Mouse (Mus musculus): Measurements from ENCODE around the gene Dyrk1b. TPM values are rescaled to one million over a fixed set of nuclear protein-coding genes. Genes with fewer than 3 reads are reported as not detected.

Gene Dyrk1b
- total and polyA plus RNA-seq, 3 experiments = 0.26 to 0.51 (median 0.47) TPM

DNA sequence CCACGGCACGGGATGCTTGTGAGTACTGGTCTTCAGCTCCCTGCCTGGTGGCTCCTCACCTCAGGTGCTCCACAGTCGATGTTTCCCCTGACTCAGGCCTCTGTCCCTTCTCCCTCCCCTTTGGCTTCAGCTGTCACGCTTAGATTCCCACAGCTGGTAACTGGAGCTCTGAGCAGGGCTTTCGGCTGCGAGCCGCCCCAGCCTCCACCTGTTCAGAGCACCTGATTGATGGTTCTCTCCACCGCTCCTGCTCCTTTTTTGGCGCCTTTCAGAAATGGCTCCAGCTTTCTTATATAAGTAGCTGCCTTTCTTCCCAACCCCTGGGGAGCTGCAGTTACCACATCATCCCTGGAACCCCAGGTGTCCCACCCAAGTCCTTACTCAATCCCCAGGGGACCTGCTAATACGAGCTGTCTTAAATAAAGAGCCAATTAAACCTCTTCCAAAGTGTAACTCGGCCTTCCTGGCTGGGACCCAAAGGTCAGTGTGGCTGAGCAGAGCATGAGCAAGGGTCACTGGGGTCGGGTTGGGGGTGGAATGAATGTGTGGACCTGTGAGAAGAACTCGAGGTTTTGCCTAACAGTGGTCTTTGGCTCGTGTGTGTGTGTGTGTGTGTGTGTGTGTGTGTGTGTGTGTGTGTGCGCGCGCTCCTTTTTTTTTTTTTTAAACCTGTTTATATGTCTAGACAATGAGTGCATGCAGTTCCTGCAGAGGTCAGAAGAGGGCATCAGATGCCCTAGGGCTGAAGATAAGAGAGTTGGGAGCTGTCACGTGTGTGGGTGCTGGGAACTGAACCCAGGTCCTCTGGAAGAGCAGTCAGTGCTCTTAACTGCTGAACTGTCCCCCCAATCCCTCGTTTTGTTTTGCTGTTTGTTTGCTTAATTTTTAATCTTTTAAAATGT lies 24.2 kb downstream of the Dyrk1b start:
- no peak overlapping the region for H3K4me3 ChIP-seq (replicated peaks in 1 of 3; ENCODE audit: low read depth in 2 of 3, low read length in 2 of 3, poor library complexity in 1 of 3)
- peaks cover 6% of the 10 kb centered on the region for H3K9me3 ChIP-seq (replicated peaks; ENCODE audit: low read length)
- H3K4me2 ChIP-seq (ENCODE audit: insufficient read depth, low read depth, poor library complexity, severe bottlenecking) = no peak overlapping the region
- no peaks in the 10 kb centered on the region for H3K79me2 ChIP-seq (replicated peaks; ENCODE audit: control insufficient read depth, extremely low read depth, insufficient read depth, poor library complexity, severe bottlenecking)
- peaks cover 2 to 11% of the 10 kb centered on the region in 2 experiments for H3K36me3 ChIP-seq (replicated peaks in 1 of 2; ENCODE audit: control insufficient read depth in 1 of 2, insufficient read depth in 1 of 2, low read length in 1 of 2)
- no peak for DNase-seq (ENCODE audit: extremely low read depth)
- dilution Hi-C loops (cut with MboI; ENCODE audit: extremely low pct_ligation_motif_present, extremely low pct_unique_long_range_greater_than_20kb, low sequenced_read_pairs) = no loop called here
- TF ChIP-seq MEF2A (IDR thresholded peaks at IDR 0.05; ENCODE audit: borderline replicate concordance, low read depth, low read length) = no peak
- in situ Hi-C loops (cut with MboI; ENCODE audit: low pct_ligation_motif_present, low pct_unique_long_range_greater_than_20kb, low sequenced_read_pairs) = no loop called here
- H3K27me3 ChIP-seq (replicated peaks) = no peaks in the 10 kb centered on the region
- H3K9ac ChIP-seq (ENCODE audit: insufficient read depth, low read depth) = no peak overlapping the region
- H3K27ac ChIP-seq (ENCODE audit: insufficient read depth, low read depth) = no peak overlapping the region
- H3K4me1 ChIP-seq (ENCODE audit: control insufficient read depth in 1 of 2, insufficient read depth in 2 of 2) = no peaks in the 10 kb centered on the region; a peak in 1 of 4 replicates

DNA sequence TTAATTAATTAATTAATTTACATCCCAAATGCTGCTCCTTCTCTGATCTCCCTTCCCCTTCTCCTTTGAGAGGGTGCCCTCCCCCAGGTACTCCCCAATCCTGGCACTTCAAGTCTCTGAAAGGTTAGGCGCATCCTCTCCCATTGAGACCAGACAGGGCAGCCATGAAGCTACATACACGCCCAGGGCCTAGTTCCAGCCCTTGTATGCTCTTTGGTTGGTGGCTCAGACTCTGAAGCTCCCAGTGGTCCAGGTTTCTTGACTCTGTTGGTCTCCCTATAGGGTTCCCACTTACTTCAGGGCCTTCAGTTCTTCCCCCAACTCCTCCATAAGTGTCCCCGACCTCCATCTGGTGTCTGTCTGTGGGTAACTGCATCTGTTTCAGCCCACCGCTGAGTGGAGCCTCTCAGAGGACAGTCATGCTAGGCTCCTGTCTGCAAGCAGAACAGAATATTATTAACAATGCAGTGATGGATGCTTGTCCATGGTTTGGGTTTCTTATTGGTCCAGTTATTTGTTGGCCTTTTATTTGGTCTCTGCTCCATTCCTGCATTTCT lies 26.9 kb downstream of the Dyrk1b start:
- H3K9ac ChIP-seq (ENCODE audit: insufficient read depth, low read depth) = no peak overlapping the region
- H3K4me1 ChIP-seq (ENCODE audit: control insufficient read depth in 1 of 2, insufficient read depth in 2 of 2) = no peaks in the 10 kb centered on the region; a peak in 1 of 4 replicates
- no peak overlapping the region for H3K4me3 ChIP-seq (replicated peaks in 1 of 3; ENCODE audit: low read depth in 2 of 3, low read length in 2 of 3, poor library complexity in 1 of 3)
- H3K9me3 ChIP-seq (replicated peaks; ENCODE audit: low read length) = peaks cover 6% of the 10 kb centered on the region
- dilution Hi-C loops (cut with MboI; ENCODE audit: extremely low pct_ligation_motif_present, extremely low pct_unique_long_range_greater_than_20kb, low sequenced_read_pairs) (no loop called here), in situ Hi-C loops (cut with MboI; ENCODE audit: low pct_ligation_motif_present, low pct_unique_long_range_greater_than_20kb, low sequenced_read_pairs) (no loop called here)
- no peaks in the 10 kb centered on the region for H3K79me2 ChIP-seq (replicated peaks; ENCODE audit: control insufficient read depth, extremely low read depth, insufficient read depth, poor library complexity, severe bottlenecking)
- no peaks in the 10 kb centered on the region for H3K27me3 ChIP-seq (replicated peaks)
- no peak for DNase-seq (ENCODE audit: extremely low read depth)
- no peak overlapping the region for H3K27ac ChIP-seq (ENCODE audit: insufficient read depth, low read depth)
- H3K36me3 ChIP-seq (replicated peaks in 1 of 2; ENCODE audit: control insufficient read depth in 1 of 2, insufficient read depth in 1 of 2, low read length in 1 of 2) = no peaks in the 10 kb centered on the region
- TF ChIP-seq RAD21 (IDR thresholded peaks at IDR 0.05; ENCODE audit: low read depth, low read length) (no peak), ZC3H11A (IDR thresholded peaks at IDR 0.05; ENCODE audit: low read depth, low read length) (no peak), SIN3A (IDR thresholded peaks at IDR 0.05; ENCODE audit: low read length) (no peak), MXI1 (IDR thresholded peaks at IDR 0.05; ENCODE audit: low read depth, low read length) (no peak), JUN (IDR thresholded peaks at IDR 0.05; ENCODE audit: insufficient read depth, low read depth, low read length) (no peak), ETS1 (conservative IDR thresholded peaks at IDR 0.05; ENCODE audit: low read depth, low read length) (no peak), USF1 (IDR thresholded peaks at IDR 0.05; ENCODE audit: low read depth, low read length) (no peak), BHLHE40 (IDR thresholded peaks at IDR 0.05; ENCODE audit: low read depth, low read length) (no peak), MAX (IDR thresholded peaks at IDR 0.05; ENCODE audit: low read length) (no peak), JUND (conservative IDR thresholded peaks at IDR 0.05; ENCODE audit: low read depth, low read length) (no peak), SMC3 (IDR thresholded peaks at IDR 0.05; ENCODE audit: low read depth, low read length) (no peak), ZKSCAN1 (IDR thresholded peaks at IDR 0.05; ENCODE audit: borderline replicate concordance, low read depth, low read length) (no peak), HCFC1 (IDR thresholded peaks at IDR 0.05; ENCODE audit: low read depth, low read length) (no peak), TBP (conservative IDR thresholded peaks at IDR 0.05; ENCODE audit: low read depth, low read length) (no peak), NELFE (IDR thresholded peaks at IDR 0.05; ENCODE audit: low read depth, low read length) (no peak), ELF1 (IDR thresholded peaks at IDR 0.05; ENCODE audit: low read depth, low read length) (no peak), NRF1 (IDR thresholded peaks at IDR 0.05; ENCODE audit: low read depth, low read length) (no peak), CHD1 (IDR thresholded peaks at IDR 0.05; ENCODE audit: low read depth, low read length) (no peak), ZNF384 (IDR thresholded peaks at IDR 0.05; ENCODE audit: low read depth, low read length) (no peak)
- no peak overlapping the region for H3K4me2 ChIP-seq (ENCODE audit: insufficient read depth, low read depth, poor library complexity, severe bottlenecking)
